ENCODE assay signal across 19 mouse cellular contexts in the genomic region with DNA sequence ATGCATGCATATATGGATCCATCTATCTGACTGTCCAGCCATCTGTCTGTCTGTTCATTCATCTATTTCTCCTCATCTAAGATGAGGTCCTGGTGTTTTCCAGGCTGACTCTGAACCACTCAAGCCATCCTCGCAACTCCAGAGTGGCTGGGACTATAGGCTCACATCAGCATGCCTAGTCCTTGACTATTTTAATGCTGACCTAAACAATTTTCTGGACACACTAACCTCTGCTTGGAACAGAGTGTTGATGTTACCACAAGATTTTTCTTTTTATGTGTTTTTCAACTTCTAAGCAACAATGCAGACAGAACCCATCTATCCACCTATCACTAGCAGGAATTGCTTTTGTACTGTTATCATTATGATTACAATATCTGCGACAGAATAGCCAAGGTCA. TPM values are rescaled to one million over a fixed set of nuclear protein-coding genes. Genes with fewer than 3 reads are reported as not detected.
A peak's percentile ranks its signal among the peaks of the same experiment; 100 is the strongest.
DNase-seq lines count a peak whose midpoint lies in the region; TF ChIP-seq lines count a peak whose summit lies in the region.
"Had no signal": no experiment of that assay in that cellular context is flagged by ENCODE, and none has a peak within 500 bp of the region (broad histone marks: within the 10 kb centered on the region; RNA-seq: fewer than 3 reads in every experiment).

No protein-coding gene starts in this region.

- H3K9ac ChIP-seq in CH12.LX (ENCODE audit: insufficient read depth, low read depth), result no peak overlapping the region
- H3K9ac ChIP-seq in ES-E14 (ENCODE audit: insufficient read depth, low read depth, low read length, poor library complexity, severe bottlenecking), result no peak overlapping the region

- no peak overlapping the region for H3K4me2 ChIP-seq in CH12.LX (ENCODE audit: insufficient read depth, low read depth, poor library complexity, severe bottlenecking)

- H3K4me1 ChIP-seq in CH12.LX (ENCODE audit: control insufficient read depth in 1 of 2, insufficient read depth in 2 of 2) (peaks cover 0 to 4% of the 10 kb centered on the region in 2 experiments; a peak in 2 of 4 replicates), E14TG2a.4 (replicated peaks; ENCODE audit: low read depth, low read length) (peaks cover 95% of the 10 kb centered on the region), ES-E14 (ENCODE audit: control insufficient read depth in 2 of 2, insufficient read depth in 2 of 2, low read length in 2 of 2, poor library complexity in 1 of 2) (peaks cover 6 to 19% of the 10 kb centered on the region in 2 experiments; a peak in 3 of 4 replicates)

- TF ChIP-seq CTCF in layer of hippocampus, adult 2 months (conservative IDR thresholded peaks at IDR 0.05), result no peak
- TF ChIP-seq CTCF in CH12.LX (conservative IDR thresholded peaks at IDR 0.05 in 1 of 2, IDR thresholded peaks at IDR 0.05 in 1 of 2; ENCODE audit: low read depth in 2 of 2, low read length in 2 of 2), result no peak
- TF ChIP-seq CTCF in E14TG2a.4 (conservative IDR thresholded peaks at IDR 0.05; ENCODE audit: low read length), result no peak

- H3K9me3 ChIP-seq in CH12.LX (replicated peaks; ENCODE audit: low read length) (no peaks in the 10 kb centered on the region), E14TG2a.4 (ENCODE audit: low read length) (no peaks in the 10 kb centered on the region), ES-E14 (ENCODE audit: control insufficient read depth, insufficient read depth, low read depth, low read length) (no peaks in the 10 kb centered on the region)
- H3K9me3 ChIP-seq: G1E had no signal

- no peak for TF ChIP-seq POLR2A in CH12.LX (IDR thresholded peaks at IDR 0.05; ENCODE audit: low read depth, low read length)

- H3K27me3 ChIP-seq in CH12.LX (replicated peaks) (peaks cover 23% of the 10 kb centered on the region), E14TG2a.4 (ENCODE audit: insufficient read depth, low read length) (peaks cover 6% of the 10 kb centered on the region; the same call in 1 of the 2 replicates)
- H3K27me3 ChIP-seq: Patski had no signal

- H3K36me3 ChIP-seq in CH12.LX (replicated peaks in 1 of 2; ENCODE audit: control insufficient read depth in 1 of 2, insufficient read depth in 1 of 2, low read length in 1 of 2), result no peaks in the 10 kb centered on the region
- no peaks in the 10 kb centered on the region for H3K36me3 ChIP-seq in E14TG2a.4 (ENCODE audit: insufficient read depth, low read length)
- H3K36me3 ChIP-seq in ES-E14 (ENCODE audit: control insufficient read depth, insufficient read depth, low read length, poor library complexity, severe bottlenecking), result no peaks in the 10 kb centered on the region
- H3K36me3 ChIP-seq: G1E had no signal

- no peak for TF ChIP-seq EP300 in CH12.LX (IDR thresholded peaks at IDR 0.05; ENCODE audit: low read length)

- no peak for TF ChIP-seq RAD21 in CH12.LX (IDR thresholded peaks at IDR 0.05; ENCODE audit: low read depth, low read length)

- H3K79me2 ChIP-seq in CH12.LX (replicated peaks; ENCODE audit: control insufficient read depth, extremely low read depth, insufficient read depth, poor library complexity, severe bottlenecking), result no peaks in the 10 kb centered on the region

- dilution Hi-C loops in CH12.LX (cut with MboI; ENCODE audit: extremely low pct_ligation_motif_present, extremely low pct_unique_long_range_greater_than_20kb, low sequenced_read_pairs), result no loop called here

- DNase-seq in layer of hippocampus, adult 2 months (ENCODE audit: low spot score in 2 of 2), result no peak
- no peak for DNase-seq in layer of hippocampus, adult 9-10 months (ENCODE audit: low spot score)
- DNase-seq in CH12.LX (ENCODE audit: extremely low read depth) (no peak), ES-E14 (ENCODE audit: low read depth, low spot score) (no peak)
- DNase-seq in lung, postnatal 4 days, result no peak
- DNase-seq in gastrocnemius, adult 18-20 months (ENCODE audit: low spot score), result no peak
- no peak for DNase-seq in frontal cortex, postnatal 25 days (ENCODE audit: low spot score in 2 of 2)
- DNase-seq: adrenal gland, adult 2 months; adrenal gland, adult 8-10 months; adrenal gland, postnatal 10 days; adrenal gland, postnatal 14 days; adrenal gland, postnatal 25 days; adrenal gland, postnatal 36 days; B cell, adult 2 months; cerebellum, adult 11 months; cerebellum, adult 8-10 months had no signal

- in situ Hi-C loops in CH12.LX (cut with MboI; ENCODE audit: low pct_ligation_motif_present, low pct_unique_long_range_greater_than_20kb, low sequenced_read_pairs), result loop anchor here (5.0 kb wide), 1 partner anchor 43 kb away; no protein-coding TSS in a partner anchor
- in situ Hi-C loops in ES-E14 (cut with MboI; ENCODE audit: low sequenced_read_pairs in 2 of 2, unreplicated experiment in 2 of 2), result no loop called here

- peak overlapping the region; percentile 65 for H3K27ac ChIP-seq in layer of hippocampus, adult 2 months
- H3K27ac ChIP-seq in CH12.LX (ENCODE audit: insufficient read depth, low read depth) (no peak overlapping the region), ES-E14 (ENCODE audit: insufficient read depth, low read depth, low read length, poor library complexity, severe bottlenecking) (no peak overlapping the region)

- no peak overlapping the region for H3K4me3 ChIP-seq in layer of hippocampus, adult 2 months
- no peak overlapping the region for H3K4me3 ChIP-seq in CH12.LX (replicated peaks in 1 of 3; ENCODE audit: low read depth in 2 of 3, low read length in 2 of 3, poor library complexity in 1 of 3)
- H3K4me3 ChIP-seq in E14TG2a.4 (replicated peaks; ENCODE audit: low read length), result peak overlapping the region; percentile 43; the same call in 1 of the 2 replicates
- no peak overlapping the region for H3K4me3 ChIP-seq in ES-E14 (ENCODE audit: insufficient read depth in 1 of 2, low read depth in 1 of 2, low read length in 2 of 2, poor library complexity in 1 of 2, severe bottlenecking in 1 of 2)

TF ChIP-seq in CH12.LX, 34 proteins besides CTCF, POLR2A, EP300 and RAD21:
- no peak for TF ChIP-seq TCF12 (IDR thresholded peaks at IDR 0.05; ENCODE audit: low read depth, low read length)
- no peak for TF ChIP-seq TBP (conservative IDR thresholded peaks at IDR 0.05; ENCODE audit: low read depth, low read length)
- peak; percentile 70 for TF ChIP-seq MAFK (IDR thresholded peaks at IDR 0.05; ENCODE audit: insufficient replicate concordance, low read length)

TF ChIP-seq in ES-E14, 5 proteins besides CTCF, POLR2A, EP300 and RAD21:
- TF ChIP-seq MAFK (IDR thresholded peaks at IDR 0.05; ENCODE audit: insufficient read depth, low read depth, low read length) (peak; percentile 85), CHD2 (IDR thresholded peaks at IDR 0.05; ENCODE audit: low read depth, low read length) (no peak)

RNA-seq across cellular contexts. Expression of a gene that starts 31.4 kb away (rescaled TPM):
- total RNA-seq in layer of hippocampus, adult 2 months (2021), result 1,000 to 10,000 TPM; 1,149 to 1,215 TPM
- 0.08 and 0.50 TPM in 2 replicates for total RNA-seq in CH12.LX (2012; rRNA removed)
- 0.11 and 0.19 TPM in 2 replicates for total RNA-seq in CH12.LX (2014; rRNA removed)
- polyA plus RNA-seq in CH12.LX (2012; ENCODE audit: insufficient read length, low read depth), result 0.25 and 0.26 TPM in 2 replicates
- 6.4 and 14.1 TPM in 2 replicates for total RNA-seq in ES-E14 (2012; rRNA removed)
- total RNA-seq in gastrocnemius, adult 18-20 months (2021), result 100 to 1,000 TPM; 149 to 185 TPM
- polyA plus RNA-seq: G1E had no signal
